Mouse (Mus musculus): Measurements from ENCODE around the gene Slc19a1. TPM values are rescaled to one million over a fixed set of nuclear protein-coding genes. Genes with fewer than 3 reads are reported as not detected.

Gene Slc19a1
- polyA plus RNA-seq, 1 experiment from 2014 or later = 23.5 TPM

- ATAC-seq (replicated peaks; ENCODE audit: insufficient number of reproducible peaks, low FRiP score, low TSS enrichment, low read depth) = no peak
- no peak overlapping the region for H3K9ac ChIP-seq (replicated peaks; ENCODE audit: low read length)
- H3K36me3 ChIP-seq (replicated peaks; ENCODE audit: control insufficient read depth, insufficient read depth, low read depth, low read length) = no peaks in the 10 kb centered on the region
- no peak overlapping the region for H3K4me3 ChIP-seq (ENCODE audit: low read depth, low read length)
- no peak overlapping the region for H3K27ac ChIP-seq (replicated peaks; ENCODE audit: low read depth, low read length)
- no peak for DNase-seq (ENCODE audit: low spot score)
- H3K27me3 ChIP-seq (ENCODE audit: control insufficient read depth, insufficient read depth, low read length) = no peaks in the 10 kb centered on the region
- no peak overlapping the region for H3K4me2 ChIP-seq (ENCODE audit: low read depth, low read length)
- 64% methylated on average over 8 of the region's 8 CpGs for WGBS
- H3K9me3 ChIP-seq (replicated peaks; ENCODE audit: control insufficient read depth, low read length) = no peaks in the 10 kb centered on the region
- no peaks in the 10 kb centered on the region for H3K4me1 ChIP-seq (ENCODE audit: control insufficient read depth, insufficient read depth, low read length)
Observed at GRCm38 (mm10) chr10:77089336-77089735, 57.3 kb downstream of the Slc19a1 start.

- H3K27ac ChIP-seq (replicated peaks; ENCODE audit: low read depth, low read length) = no peak overlapping the region
- no peaks in the 10 kb centered on the region for H3K27me3 ChIP-seq (ENCODE audit: control insufficient read depth, insufficient read depth, low read length)
- H3K9ac ChIP-seq (replicated peaks; ENCODE audit: low read length) = no peak overlapping the region
- no peak for DNase-seq (ENCODE audit: low spot score)
- no peak overlapping the region for H3K4me2 ChIP-seq (ENCODE audit: low read depth, low read length)
- no peak for ATAC-seq (replicated peaks; ENCODE audit: insufficient number of reproducible peaks, low FRiP score, low TSS enrichment, low read depth)
- no peaks in the 10 kb centered on the region for H3K4me1 ChIP-seq (ENCODE audit: control insufficient read depth, insufficient read depth, low read length)
- H3K36me3 ChIP-seq (replicated peaks; ENCODE audit: control insufficient read depth, insufficient read depth, low read depth, low read length) = no peaks in the 10 kb centered on the region
- WGBS = 83% methylated on average over 5 of the region's 5 CpGs
- no peak overlapping the region for H3K4me3 ChIP-seq (ENCODE audit: low read depth, low read length)
- no peaks in the 10 kb centered on the region for H3K9me3 ChIP-seq (replicated peaks; ENCODE audit: control insufficient read depth, low read length)
Observed at GRCm38 (mm10) chr10:77090063-77090462, 58.0 kb downstream of the Slc19a1 start.

- H3K4me1 ChIP-seq (ENCODE audit: control insufficient read depth, insufficient read depth, low read length) = no peaks in the 10 kb centered on the region
- no peak for DNase-seq (ENCODE audit: low spot score)
- H3K27ac ChIP-seq (replicated peaks; ENCODE audit: low read depth, low read length) = no peak overlapping the region
- H3K9ac ChIP-seq (replicated peaks; ENCODE audit: low read length) = no peak overlapping the region
- ATAC-seq (replicated peaks; ENCODE audit: insufficient number of reproducible peaks, low FRiP score, low TSS enrichment, low read depth) = no peak
- H3K4me2 ChIP-seq (ENCODE audit: low read depth, low read length) = no peak overlapping the region
- no peaks in the 10 kb centered on the region for H3K27me3 ChIP-seq (ENCODE audit: control insufficient read depth, insufficient read depth, low read length)
- WGBS = 78% methylated on average over 4 of the region's 4 CpGs
- no peak overlapping the region for H3K4me3 ChIP-seq (ENCODE audit: low read depth, low read length)
- no peaks in the 10 kb centered on the region for H3K9me3 ChIP-seq (replicated peaks; ENCODE audit: control insufficient read depth, low read length)
- H3K36me3 ChIP-seq (replicated peaks; ENCODE audit: control insufficient read depth, insufficient read depth, low read depth, low read length) = no peaks in the 10 kb centered on the region
Observed at GRCm38 (mm10) chr10:77091538-77092097, 59.6 kb downstream of the Slc19a1 start.

- Histone ChIP-seq H3K9me3 (replicated peaks; ENCODE audit: control insufficient read depth, low read length) (no peaks in the 10 kb centered on the region), H3K36me3 (replicated peaks; ENCODE audit: control insufficient read depth, insufficient read depth, low read depth, low read length) (no peaks in the 10 kb centered on the region), H3K9ac (replicated peaks; ENCODE audit: low read length) (no peak overlapping the region), H3K27ac (replicated peaks; ENCODE audit: low read depth, low read length) (no peak overlapping the region), H3K4me2 (ENCODE audit: low read depth, low read length) (no peak overlapping the region), H3K27me3 (ENCODE audit: control insufficient read depth, insufficient read depth, low read length) (no peaks in the 10 kb centered on the region), H3K4me1 (ENCODE audit: control insufficient read depth, insufficient read depth, low read length) (no peaks in the 10 kb centered on the region), H3K4me3 (ENCODE audit: low read depth, low read length) (no peak overlapping the region)
- ATAC-seq (replicated peaks; ENCODE audit: insufficient number of reproducible peaks, low FRiP score, low TSS enrichment, low read depth) = no peak
- no peak for DNase-seq (ENCODE audit: low spot score)
Observed at GRCm38 (mm10) chr10:77093817-77094216, 61.8 kb downstream of the Slc19a1 start.

GRCm38 (mm10) chr10:77095666-77096065 lies 63.6 kb downstream of the Slc19a1 start:
- H3K27me3 ChIP-seq (ENCODE audit: control insufficient read depth, insufficient read depth, low read length) = no peaks in the 10 kb centered on the region
- ATAC-seq (replicated peaks; ENCODE audit: insufficient number of reproducible peaks, low FRiP score, low TSS enrichment, low read depth) (no peak), DNase-seq (ENCODE audit: low spot score) (no peak)
- no peaks in the 10 kb centered on the region for H3K4me1 ChIP-seq (ENCODE audit: control insufficient read depth, insufficient read depth, low read length)
- H3K27ac ChIP-seq (replicated peaks; ENCODE audit: low read depth, low read length) = no peak overlapping the region
- H3K9me3 ChIP-seq (replicated peaks; ENCODE audit: control insufficient read depth, low read length) = no peaks in the 10 kb centered on the region
- no peak overlapping the region for H3K4me2 ChIP-seq (ENCODE audit: low read depth, low read length)
- no peak overlapping the region for H3K4me3 ChIP-seq (ENCODE audit: low read depth, low read length)
- H3K9ac ChIP-seq (replicated peaks; ENCODE audit: low read length) = no peak overlapping the region
- H3K36me3 ChIP-seq (replicated peaks; ENCODE audit: control insufficient read depth, insufficient read depth, low read depth, low read length) = no peaks in the 10 kb centered on the region
- WGBS = 91% methylated on average over 3 of the region's 3 CpGs

GRCm38 (mm10) chr10:77097006-77097889 lies 65.2 kb downstream of the Slc19a1 start:
- H3K9me3 ChIP-seq (replicated peaks; ENCODE audit: control insufficient read depth, low read length) = no peaks in the 10 kb centered on the region
- 66% methylated on average over 12 of the region's 12 CpGs for WGBS
- no peaks in the 10 kb centered on the region for H3K27me3 ChIP-seq (ENCODE audit: control insufficient read depth, insufficient read depth, low read length)
- H3K9ac ChIP-seq (replicated peaks; ENCODE audit: low read length) = no peak overlapping the region
- H3K36me3 ChIP-seq (replicated peaks; ENCODE audit: control insufficient read depth, insufficient read depth, low read depth, low read length) = no peaks in the 10 kb centered on the region
- DNase-seq (ENCODE audit: low spot score) = no peak
- H3K27ac ChIP-seq (replicated peaks; ENCODE audit: low read depth, low read length) = no peak overlapping the region
- no peak overlapping the region for H3K4me3 ChIP-seq (ENCODE audit: low read depth, low read length)
- ATAC-seq (replicated peaks; ENCODE audit: insufficient number of reproducible peaks, low FRiP score, low TSS enrichment, low read depth) = no peak
- H3K4me1 ChIP-seq (ENCODE audit: control insufficient read depth, insufficient read depth, low read length) = no peaks in the 10 kb centered on the region
- H3K4me2 ChIP-seq (ENCODE audit: low read depth, low read length) = no peak overlapping the region

- Histone ChIP-seq H3K27me3 (ENCODE audit: control insufficient read depth, insufficient read depth, low read length) (no peaks in the 10 kb centered on the region), H3K9me3 (replicated peaks; ENCODE audit: control insufficient read depth, low read length) (no peaks in the 10 kb centered on the region), H3K9ac (replicated peaks; ENCODE audit: low read length) (no peak overlapping the region), H3K27ac (replicated peaks; ENCODE audit: low read depth, low read length) (no peak overlapping the region), H3K4me1 (ENCODE audit: control insufficient read depth, insufficient read depth, low read length) (no peaks in the 10 kb centered on the region), H3K36me3 (replicated peaks; ENCODE audit: control insufficient read depth, insufficient read depth, low read depth, low read length) (no peaks in the 10 kb centered on the region), H3K4me2 (ENCODE audit: low read depth, low read length) (no peak overlapping the region), H3K4me3 (ENCODE audit: low read depth, low read length) (no peak overlapping the region)
- DNase-seq (ENCODE audit: low spot score) (no peak), ATAC-seq (replicated peaks; ENCODE audit: insufficient number of reproducible peaks, low FRiP score, low TSS enrichment, low read depth) (no peak)
- WGBS = 89% methylated on average over 4 of the region's 4 CpGs
Observed at GRCm38 (mm10) chr10:77097890-77098200, 65.8 kb downstream of the Slc19a1 start.

GRCm38 (mm10) chr10:77098619-77099018 lies 66.6 kb downstream of the Slc19a1 start:
- WGBS = 76% methylated on average over 2 of the region's 2 CpGs
- Histone ChIP-seq H3K9ac (replicated peaks; ENCODE audit: low read length) (no peak overlapping the region), H3K4me1 (ENCODE audit: control insufficient read depth, insufficient read depth, low read length) (no peaks in the 10 kb centered on the region), H3K27ac (replicated peaks; ENCODE audit: low read depth, low read length) (no peak overlapping the region), H3K4me3 (ENCODE audit: low read depth, low read length) (no peak overlapping the region), H3K27me3 (ENCODE audit: control insufficient read depth, insufficient read depth, low read length) (no peaks in the 10 kb centered on the region), H3K36me3 (replicated peaks; ENCODE audit: control insufficient read depth, insufficient read depth, low read depth, low read length) (no peaks in the 10 kb centered on the region), H3K4me2 (ENCODE audit: low read depth, low read length) (no peak overlapping the region), H3K9me3 (replicated peaks; ENCODE audit: control insufficient read depth, low read length) (no peaks in the 10 kb centered on the region)
- DNase-seq (ENCODE audit: low spot score) (no peak), ATAC-seq (replicated peaks; ENCODE audit: insufficient number of reproducible peaks, low FRiP score, low TSS enrichment, low read depth) (no peak)

Measured in embryonic facial prominence, embryonic 11.5 days (tissue).